Mouse (Mus musculus) testis, postnatal 14 days (tissue): ENCODE data around the gene E030030I06Rik.
"Not testable (repeated sequence)": the region's sequence is repeated elsewhere in the genome, so short reads cannot be mapped to it uniquely, and the experiment has no call there.

ENCODE experiments used
- DNase-seq: peaks from one replicate; pipeline ENCODE4 v3.0.0; 2021; ENCODE audit warnings: low spot score

E030030I06Rik gene

GRCm38 (mm10) chr10:22149073-22149690, at the start of gene E030030I06Rik:
Gene E030030I06Rik, minus strand, starts transcription at chr10:22149270.
- DNase-seq, result no peak

GRCm38 (mm10) chr10:22191035-22191434, 42.0 kb upstream of the E030030I06Rik start:
- DNase-seq, result not testable (repeated sequence)

GRCm38 (mm10) chr10:22176515-22176914, 27.4 kb upstream of the E030030I06Rik start:
- not testable (repeated sequence) for DNase-seq

GRCm38 (mm10) chr10:22174190-22174487, 25.1 kb upstream of the E030030I06Rik start:
- DNase-seq, result not testable (repeated sequence)

- not testable (repeated sequence) for DNase-seq
Measured at GRCm38 (mm10) chr10:22173335-22174189, 24.5 kb upstream of the E030030I06Rik start.

GRCm38 (mm10) chr10:22172431-22173334, 23.6 kb upstream of the E030030I06Rik start:
- not testable (repeated sequence) for DNase-seq

- DNase-seq, result not testable (repeated sequence)
Measured at GRCm38 (mm10) chr10:22169116-22169515, 20.0 kb upstream of the E030030I06Rik start.

- DNase-seq, result not testable (repeated sequence)
Measured at GRCm38 (mm10) chr10:22167061-22167460, 18.0 kb upstream of the E030030I06Rik start.

- not testable (repeated sequence) for DNase-seq
Measured at GRCm38 (mm10) chr10:22166025-22166424, 17.0 kb upstream of the E030030I06Rik start.

- DNase-seq, result not testable (repeated sequence)
Measured at GRCm38 (mm10) chr10:22165328-22166003, 16.4 kb upstream of the E030030I06Rik start.

GRCm38 (mm10) chr10:22163705-22164583, 14.9 kb upstream of the E030030I06Rik start:
- DNase-seq, result peak; percentile 51

- DNase-seq, result not testable (repeated sequence)
Measured at GRCm38 (mm10) chr10:22163279-22163678, 14.2 kb upstream of the E030030I06Rik start.

- DNase-seq, result no peak
Measured at GRCm38 (mm10) chr10:22159581-22160140, 10.6 kb upstream of the E030030I06Rik start.

- no peak for DNase-seq
Measured at GRCm38 (mm10) chr10:22159131-22159561, 10.1 kb upstream of the E030030I06Rik start.

GRCm38 (mm10) chr10:22158310-22158999, 9.4 kb upstream of the E030030I06Rik start, which contains the start of the genes Raet1e and H60b:
Gene Raet1e, plus strand, starts transcription at chr10:22158569.
Gene H60b, plus strand, starts transcription at chr10:22158586.
- DNase-seq, result peak; percentile 42

- DNase-seq, result no peak
Measured at GRCm38 (mm10) chr10:22154871-22155799, 6.1 kb upstream of the E030030I06Rik start.

- not testable (repeated sequence) for DNase-seq
Measured at GRCm38 (mm10) chr10:22154127-22154526, 5.1 kb upstream of the E030030I06Rik start.

- DNase-seq, result not testable (repeated sequence)
Measured at GRCm38 (mm10) chr10:22153147-22153690, 4.1 kb upstream of the E030030I06Rik start.
